Mouse (Mus musculus) brain, embryonic 14.5 days (tissue): Measurements from ENCODE around the gene Med24.
"Not testable (repeated sequence)": the region's sequence is repeated elsewhere in the genome, so short reads cannot be mapped to it uniquely, and the experiment has no call there.

Experiments used
- CTCF ChIP-seq: fragments of 200-500 bp; IDR thresholded peaks from 2 replicates; pipeline ENCODE4 v1.5.1; 2012; ENCODE audit warnings: inconsistent platforms, mild to moderate bottlenecking, moderate library complexity, borderline replicate concordance; ENCODE audit not compliant: insufficient read depth, insufficient read length; ENCODE audit errors: extremely low read depth
- POLR2A ChIP-seq: fragments of 200-500 bp; IDR thresholded peaks from 2 replicates; pipeline ENCODE4 v1.6.1; 2012; ENCODE audit warnings: mild to moderate bottlenecking, inconsistent platforms, borderline replicate concordance; ENCODE audit not compliant: poor library complexity, insufficient read depth, insufficient read length, severe bottlenecking; ENCODE audit errors: extremely low read depth

GRCm38 (mm10) chr11:98673136-98673535 is 56.1 kb downstream of the Med24 start:
- TF ChIP-seq CTCF = 0 out of 2 replicates have a peak, but pooled peaks have one; percentile 27
- not testable (repeated sequence) for TF ChIP-seq POLR2A
